Mouse (Mus musculus) MEL (cell line): ENCODE results near the gene Olfr913.

Source experiments
- CTCF ChIP-seq, 3 experiments: IDR thresholded peaks in 2 of 3; conservative IDR thresholded peaks in 1 of 3; 2 replicates each; pipeline ENCODE4 v1.5.1; 2011 to 2012; ENCODE audit warnings: low read length in 3 of 3, low read depth in 2 of 3, mild to moderate bottlenecking in 2 of 3, improper control_type of control experiment in 1 of 3, inconsistent platforms in 1 of 3, mixed read lengths in 1 of 3, moderate library complexity in 1 of 3; ENCODE audit not compliant: control insufficient read depth in 1 of 3, insufficient read depth in 1 of 3, poor library complexity in 1 of 3, severe bottlenecking in 1 of 3
- E2F4 ChIP-seq: IDR thresholded peaks from 2 replicates; pipeline ENCODE4 v1.6.1; 2011; ENCODE audit warnings: low read depth, low read length, improper control_type of control experiment, borderline replicate concordance
- GABPA ChIP-seq: IDR thresholded peaks from 2 replicates; pipeline ENCODE4 v1.6.1; 2012; ENCODE audit warnings: low read depth, mild to moderate bottlenecking, inconsistent platforms, low read length, improper control_type of control experiment, moderate library complexity
- KAT2A ChIP-seq: conservative IDR thresholded peaks from 2 replicates; pipeline ENCODE4 v1.6.1; 2012; ENCODE audit warnings: low read depth, low read length, improper control_type of control experiment, inconsistent platforms
- MYB ChIP-seq: IDR thresholded peaks from 2 replicates; pipeline ENCODE4 v1.6.1; 2011; ENCODE audit warnings: mild to moderate bottlenecking, low read depth, low read length, improper control_type of control experiment
- POLR2A ChIP-seq, 2 experiments: IDR thresholded peaks; 2 replicates each; pipeline ENCODE4 v1.6.1; 2011 to 2012; ENCODE audit warnings: low read length in 2 of 2, mild to moderate bottlenecking in 2 of 2, control low read depth in 1 of 2, improper control_type of control experiment in 1 of 2, low read depth in 1 of 2, moderate library complexity in 1 of 2; ENCODE audit not compliant: control insufficient read depth in 1 of 2, insufficient read depth in 1 of 2, poor library complexity in 1 of 2
- POLR2AphosphoS5 ChIP-seq: IDR thresholded peaks from 2 replicates; pipeline ENCODE4 v1.6.1; 2012; ENCODE audit warnings: low read depth, borderline replicate concordance, mild to moderate bottlenecking, inconsistent platforms, low read length, moderate library complexity, mixed read lengths
- ZKSCAN1 ChIP-seq: IDR thresholded peaks from 2 replicates; pipeline ENCODE4 v1.6.1; 2012; ENCODE audit warnings: low read depth, mild to moderate bottlenecking, inconsistent platforms, low read length, improper control_type of control experiment, moderate library complexity
- ZNF384 ChIP-seq: IDR thresholded peaks from 2 replicates; pipeline ENCODE4 v1.6.1; 2012; ENCODE audit warnings: low read depth, mild to moderate bottlenecking, inconsistent platforms, low read length, improper control_type of control experiment

DNA sequence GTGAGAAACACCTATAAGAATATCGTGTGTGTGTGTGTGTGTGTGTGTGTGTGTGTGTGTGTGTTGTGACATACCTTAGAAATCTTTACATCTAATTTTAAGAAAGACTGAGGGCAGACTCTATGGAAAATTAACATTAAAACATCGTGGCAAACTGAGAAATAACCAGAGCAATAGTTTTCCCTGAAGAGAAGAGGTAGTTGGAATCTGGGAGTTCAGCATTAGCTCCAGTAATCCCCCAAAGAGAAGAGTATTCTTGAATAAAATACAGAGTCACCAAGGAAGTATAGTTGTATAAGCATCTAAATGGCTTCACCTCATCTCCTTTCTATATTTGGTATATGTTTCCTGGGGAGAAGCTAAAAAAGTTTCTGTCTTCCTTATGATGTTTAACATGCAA is at the start of gene Olfr913:
- TF ChIP-seq MYB (no peak), POLR2AphosphoS5 (no peak), CTCF (IDR thresholded peaks at IDR 0.05 in 2 of 3, conservative IDR thresholded peaks at IDR 0.05 in 1 of 3; ENCODE audit: control insufficient read depth in 1 of 3, insufficient read depth in 1 of 3, low read depth in 2 of 3, low read length in 3 of 3, poor library complexity in 1 of 3, severe bottlenecking in 1 of 3) (no peak), ZNF384 (no peak), ZKSCAN1 (no peak), POLR2A (IDR thresholded peaks at IDR 0.05; ENCODE audit: control insufficient read depth in 1 of 2, insufficient read depth in 1 of 2, low read depth in 1 of 2, low read length in 2 of 2, poor library complexity in 1 of 2) (no peak), E2F4 (no peak), GABPA (no peak), KAT2A (no peak)
